Mouse (Mus musculus): ENCODE measurements around the gene Zbtb38.

Gene Zbtb38

DNA sequence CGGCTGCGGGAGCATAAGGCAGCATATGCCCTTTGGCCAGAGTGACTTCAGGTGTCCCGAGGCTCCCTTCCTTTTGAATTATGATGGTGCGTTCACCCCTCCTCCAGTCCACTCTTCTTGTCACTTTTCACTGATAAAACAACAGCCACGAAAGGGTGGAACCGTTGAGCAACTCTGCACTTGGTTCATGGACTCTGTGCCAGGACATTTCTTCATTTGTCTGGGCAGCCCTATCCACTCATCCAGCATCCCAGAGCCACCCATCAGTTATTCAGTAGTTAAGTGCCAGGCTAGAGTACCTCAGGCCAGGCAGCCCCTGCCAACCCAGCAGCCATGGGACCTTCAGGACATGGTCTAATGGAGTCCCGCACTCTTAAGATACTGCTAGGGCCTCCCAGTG, 114.1 kb downstream of the Zbtb38 start:
- no peak for DNase-seq (ENCODE audit: low read depth)

DNA sequence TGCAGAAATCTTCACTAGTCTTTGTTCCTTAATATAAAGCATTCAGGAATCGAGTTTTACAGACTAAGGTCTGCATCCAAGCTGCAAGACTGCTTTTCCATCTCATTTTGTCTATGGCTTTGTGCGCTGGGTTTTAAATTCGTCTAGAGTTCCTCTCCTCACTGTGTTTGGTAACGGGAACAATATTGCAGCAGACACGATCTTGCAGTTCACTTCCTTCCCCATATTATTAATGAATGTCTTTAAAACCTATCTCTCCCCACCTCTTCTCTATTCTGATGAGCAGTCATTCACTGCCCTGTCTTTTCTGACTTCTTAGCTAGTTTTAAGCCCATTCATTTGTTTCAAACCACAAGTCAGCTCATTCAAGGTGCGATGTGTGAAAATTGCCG, 115.5 kb downstream of the Zbtb38 start:
- no peak for DNase-seq (ENCODE audit: low read depth)

DNA sequence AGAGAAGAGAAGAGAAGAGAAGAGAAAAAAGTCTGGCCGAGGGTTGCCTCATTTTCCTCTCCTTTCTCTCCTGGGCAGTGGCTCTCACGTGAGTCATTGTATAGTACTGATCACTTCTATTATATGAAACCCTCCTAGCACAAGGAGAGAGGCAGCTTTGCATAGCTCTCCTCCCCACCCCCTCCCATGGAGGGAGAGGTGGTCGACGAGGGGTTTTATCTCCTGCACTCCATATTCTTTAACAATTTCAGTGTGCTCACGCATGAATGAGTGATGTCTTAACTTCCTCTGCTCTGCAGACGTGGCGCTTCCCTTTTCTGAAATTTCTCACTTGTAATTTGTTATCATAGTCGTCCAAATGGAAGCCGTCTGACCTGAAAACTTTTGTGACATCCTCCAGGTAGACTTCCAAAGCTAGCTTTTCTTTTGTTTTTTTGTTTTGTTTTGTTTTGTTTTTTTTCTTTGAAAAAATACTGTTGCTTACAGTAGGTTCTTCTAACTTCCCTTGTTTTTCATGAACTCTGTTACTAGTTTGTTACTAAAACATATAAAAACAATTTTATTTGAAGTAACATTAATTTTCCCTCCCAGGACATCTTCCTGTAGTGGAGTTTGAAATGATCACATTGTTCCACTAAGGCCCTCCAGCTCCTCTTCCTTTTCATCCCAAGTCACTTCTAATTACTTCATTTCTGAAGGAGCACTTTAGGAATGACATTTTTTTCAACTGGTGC, 116.0 kb downstream of the Zbtb38 start:
- no peak for DNase-seq (ENCODE audit: low read depth)

DNA sequence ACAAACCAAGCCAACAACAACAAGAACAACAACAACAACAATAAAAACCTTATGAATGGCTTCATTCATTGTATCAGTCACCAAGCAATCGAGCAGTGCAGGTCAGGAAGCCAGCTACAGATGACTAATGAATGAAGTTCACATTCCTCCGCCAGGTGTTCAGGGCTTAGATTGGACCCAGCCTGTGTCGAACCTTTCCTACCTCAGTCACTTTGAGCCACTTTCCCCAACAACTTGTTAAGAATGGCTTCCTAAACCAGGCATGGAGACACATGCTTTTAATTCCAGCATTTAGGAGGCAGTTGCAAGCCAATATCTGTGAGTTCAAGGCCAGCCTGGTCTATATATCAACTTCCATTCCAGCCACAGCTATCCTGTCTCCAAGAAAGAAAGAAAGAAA, 116.7 kb downstream of the Zbtb38 start:
- no peak for DNase-seq (ENCODE audit: low read depth)

DNA sequence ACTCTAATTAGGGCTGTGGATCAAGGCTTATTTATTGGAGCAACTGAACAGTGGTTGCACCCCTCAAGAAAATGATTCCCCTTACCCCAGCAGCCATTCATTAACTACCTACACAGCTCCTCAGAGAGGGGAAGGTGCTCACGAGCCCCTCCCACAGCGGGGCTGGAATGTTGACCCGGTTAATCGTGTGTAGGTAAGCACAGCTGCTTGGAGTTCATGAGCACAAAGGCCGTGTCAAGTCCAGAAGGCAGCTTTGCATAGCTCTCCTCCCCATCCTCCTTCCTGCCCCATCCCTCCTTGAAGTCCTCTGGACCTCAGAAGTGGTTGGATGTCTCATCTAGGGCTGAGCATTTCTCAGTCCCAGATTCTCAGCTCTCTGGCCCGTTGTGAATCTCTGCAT, 117.5 kb downstream of the Zbtb38 start:
- no peak for DNase-seq (ENCODE audit: low read depth)

DNA sequence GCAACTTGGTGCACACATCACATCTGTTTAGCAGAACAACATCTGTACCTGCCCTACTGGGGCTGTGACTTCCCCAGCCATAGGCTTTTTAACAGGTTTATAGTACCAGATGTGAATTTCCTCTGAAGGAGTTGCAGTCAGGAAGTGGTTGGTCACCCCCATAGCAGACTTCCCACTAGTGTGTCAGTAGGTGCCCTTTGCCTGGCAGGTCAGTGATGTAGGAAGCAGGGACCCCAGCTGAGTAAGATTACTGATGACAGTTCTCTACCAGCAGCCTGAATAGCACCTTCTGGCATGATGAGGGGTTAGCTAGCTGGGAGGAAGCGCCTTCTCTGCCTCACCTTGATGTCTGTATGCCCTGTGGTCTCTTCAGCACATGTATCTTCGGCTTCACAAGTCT, 118.9 kb downstream of the Zbtb38 start:
- no peak for DNase-seq (ENCODE audit: low read depth)
